Mouse (Mus musculus) liver, embryonic 12.5 days (tissue): ENCODE measurements around the gene Unc119. TPM values are rescaled to one million over a fixed set of nuclear protein-coding genes. Genes with fewer than 3 reads are reported as not detected.

Experiments used
- ATAC-seq: fragments of 200-750 bp; cut with Nextera tagmentation; 2 replicates; pipeline ENCODE4 v1.8.0; 2017; ENCODE audit warnings: moderate number of reproducible peaks, mild to moderate bottlenecking, moderate library complexity
- H3K27ac ChIP-seq: fragments of 300-500 bp; sonication (generic); 2 replicates; pipeline ENCODE4 v1.5.1; 2016; ENCODE audit warnings: mild to moderate bottlenecking
- H3K27me3 ChIP-seq: fragments of 300-500 bp; sonication (generic); replicated peaks from 2 replicates; pipeline ENCODE4 v1.6.1; 2016; ENCODE audit warnings: mild to moderate bottlenecking, moderate library complexity
- H3K36me3 ChIP-seq: fragments of 300-500 bp; sonication (generic); 2 replicates; pipeline ENCODE4 v1.6.1; 2016; ENCODE audit warnings: mild to moderate bottlenecking, moderate library complexity
- H3K4me1 ChIP-seq: fragments of 300-500 bp; sonication (generic); 2 replicates; pipeline ENCODE4 v1.6.1; 2016
- H3K4me2 ChIP-seq: fragments of 300-500 bp; sonication (generic); 2 replicates; pipeline ENCODE4 v1.6.1; 2016; ENCODE audit warnings: mild to moderate bottlenecking, moderate library complexity
- H3K4me3 ChIP-seq: fragments of 300-500 bp; sonication (generic); 2 replicates; pipeline ENCODE4 v1.5.1; 2016; ENCODE audit warnings: mild to moderate bottlenecking, moderate library complexity
- H3K9ac ChIP-seq: fragments of 300-500 bp; sonication (generic); 2 replicates; pipeline ENCODE4 v1.6.1; 2016; ENCODE audit warnings: mild to moderate bottlenecking, moderate library complexity
- H3K9me3 ChIP-seq: fragments of 300-500 bp; sonication (generic); replicated peaks from 2 replicates; pipeline ENCODE4 v1.6.1; 2016; ENCODE audit warnings: mild to moderate bottlenecking, moderate library complexity
- WGBS: fragments of 180-500 bp; shearing (Covaris S2); methylation state at CpG from one replicate; pipeline ENCODE4 v1.1.7; 2016; ENCODE audit not compliant: insufficient replicate concordance; 5-methylcytosine and 5-hydroxymethylcytosine counted together
- polyA plus RNA-seq: library from polyadenylated mRNA; unstranded; fragments of >200 nt; fragmentation: Nextera tagmentation; extraction: Ambion mirVana; gene quantifications from 2 replicates; pipeline ENCODE4 v1.2.1, GENCODE M21; 2016

The Unc119 gene
- polyA plus RNA-seq, 1 experiment from 2014 or later = 50.4 TPM

DNA sequence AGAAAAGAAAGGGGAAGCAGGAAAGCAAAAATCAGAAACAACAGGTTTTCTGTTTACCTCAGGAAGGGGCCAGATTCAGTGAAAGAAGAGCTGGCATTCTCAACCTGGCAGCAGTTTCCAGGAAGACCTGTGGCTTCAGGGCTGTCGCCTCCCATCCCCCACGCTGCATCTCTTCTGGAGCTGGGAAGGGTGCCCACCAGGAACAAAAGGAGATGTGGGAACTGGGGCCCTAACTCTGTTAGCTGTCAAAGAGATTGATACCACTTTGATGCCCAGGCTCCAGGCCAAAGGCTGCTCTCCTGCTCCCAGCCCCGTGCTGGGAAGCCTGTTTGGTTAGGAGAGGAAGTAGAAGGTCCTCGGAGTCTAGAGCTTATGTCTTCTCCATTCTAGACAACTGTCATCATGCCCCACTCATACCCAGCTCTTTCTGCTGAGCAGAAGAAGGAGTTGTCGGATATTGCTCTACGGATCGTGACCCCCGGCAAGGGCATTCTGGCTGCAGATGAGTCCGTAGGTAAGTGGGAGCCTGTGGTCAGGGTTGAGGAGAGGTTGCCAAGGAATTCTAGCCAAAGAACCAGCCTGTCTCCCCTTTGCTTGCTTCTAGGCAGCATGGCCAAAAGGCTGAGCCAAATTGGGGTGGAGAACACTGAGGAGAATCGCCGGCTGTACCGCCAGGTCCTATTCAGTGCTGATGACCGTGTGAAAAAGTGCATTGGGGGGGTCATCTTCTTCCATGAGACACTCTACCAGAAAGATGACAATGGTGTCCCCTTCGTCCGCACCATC is 19.1 kb upstream of the Unc119 start:
- no peak overlapping the region for H3K27ac ChIP-seq
- WGBS = 82% methylated on average over 15 of the region's 15 CpGs
- H3K4me2 ChIP-seq = no peak overlapping the region
- H3K36me3 ChIP-seq = peaks cover 51% of the 10 kb centered on the region
- no peaks in the 10 kb centered on the region for H3K9me3 ChIP-seq
- H3K4me1 ChIP-seq = peaks cover 25% of the 10 kb centered on the region
- no peaks in the 10 kb centered on the region; the same call in 1 of the 2 replicates for H3K27me3 ChIP-seq
- H3K9ac ChIP-seq = no peak overlapping the region
- no peak overlapping the region for H3K4me3 ChIP-seq
- no peak for ATAC-seq

DNA sequence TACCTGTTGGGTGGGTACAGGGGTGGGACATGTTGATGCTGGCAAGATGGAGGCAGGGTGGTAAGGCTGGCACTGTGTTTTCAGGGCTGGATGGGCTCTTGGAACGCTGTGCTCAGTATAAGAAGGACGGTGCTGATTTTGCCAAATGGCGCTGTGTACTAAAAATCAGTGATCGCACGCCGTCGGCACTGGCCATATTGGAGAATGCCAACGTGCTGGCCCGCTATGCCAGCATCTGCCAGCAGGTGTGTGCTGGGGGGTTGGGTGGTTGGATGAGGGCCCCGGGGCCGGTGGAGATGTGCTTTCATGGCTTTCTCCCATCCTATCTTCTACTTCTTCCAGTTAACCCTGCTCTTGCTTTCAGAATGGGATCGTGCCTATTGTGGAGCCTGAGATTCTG is 18.3 kb upstream of the Unc119 start:
- Histone ChIP-seq H3K4me2 (no peak overlapping the region), H3K9ac (no peak overlapping the region), H3K4me3 (no peak overlapping the region), H3K4me1 (peaks cover 31% of the 10 kb centered on the region), H3K36me3 (peaks cover 44% of the 10 kb centered on the region), H3K27me3 (no peaks in the 10 kb centered on the region; the same call in 1 of the 2 replicates), H3K9me3 (no peaks in the 10 kb centered on the region), H3K27ac (no peak overlapping the region)
- 90% methylated on average over 12 of the region's 12 CpGs for WGBS
- ATAC-seq = no peak

DNA sequence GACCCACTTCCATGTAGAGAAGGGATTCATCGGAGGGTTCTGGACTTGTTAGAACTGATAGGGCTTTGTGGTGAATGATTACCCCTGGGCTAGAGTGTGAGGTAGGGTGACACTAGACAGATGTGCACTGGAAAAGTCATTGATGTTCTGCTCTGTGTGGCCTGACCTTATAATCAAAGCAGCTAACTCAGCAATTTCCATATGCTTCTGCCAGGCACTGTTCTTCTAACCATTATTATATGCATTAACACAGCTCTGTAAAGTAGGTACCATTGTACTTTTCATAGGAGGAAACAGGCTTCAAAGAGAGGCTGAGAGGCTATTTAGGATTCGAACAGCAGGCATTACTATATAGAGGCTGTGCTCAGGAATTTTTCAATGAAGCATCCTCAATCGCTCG is 16.1 kb upstream of the Unc119 start:
- WGBS = 76% methylated on average over 4 of the region's 4 CpGs
- Histone ChIP-seq H3K9ac (no peak overlapping the region), H3K4me3 (no peak overlapping the region; the same call in 1 of the 2 replicates), H3K9me3 (no peaks in the 10 kb centered on the region), H3K4me1 (peaks cover 28% of the 10 kb centered on the region), H3K4me2 (peak overlapping the region; percentile 95; the same call in 1 of the 2 replicates), H3K27ac (no peak overlapping the region), H3K27me3 (no peaks in the 10 kb centered on the region; the same call in 1 of the 2 replicates), H3K36me3 (peaks cover 27% of the 10 kb centered on the region)
- ATAC-seq = no peak

DNA sequence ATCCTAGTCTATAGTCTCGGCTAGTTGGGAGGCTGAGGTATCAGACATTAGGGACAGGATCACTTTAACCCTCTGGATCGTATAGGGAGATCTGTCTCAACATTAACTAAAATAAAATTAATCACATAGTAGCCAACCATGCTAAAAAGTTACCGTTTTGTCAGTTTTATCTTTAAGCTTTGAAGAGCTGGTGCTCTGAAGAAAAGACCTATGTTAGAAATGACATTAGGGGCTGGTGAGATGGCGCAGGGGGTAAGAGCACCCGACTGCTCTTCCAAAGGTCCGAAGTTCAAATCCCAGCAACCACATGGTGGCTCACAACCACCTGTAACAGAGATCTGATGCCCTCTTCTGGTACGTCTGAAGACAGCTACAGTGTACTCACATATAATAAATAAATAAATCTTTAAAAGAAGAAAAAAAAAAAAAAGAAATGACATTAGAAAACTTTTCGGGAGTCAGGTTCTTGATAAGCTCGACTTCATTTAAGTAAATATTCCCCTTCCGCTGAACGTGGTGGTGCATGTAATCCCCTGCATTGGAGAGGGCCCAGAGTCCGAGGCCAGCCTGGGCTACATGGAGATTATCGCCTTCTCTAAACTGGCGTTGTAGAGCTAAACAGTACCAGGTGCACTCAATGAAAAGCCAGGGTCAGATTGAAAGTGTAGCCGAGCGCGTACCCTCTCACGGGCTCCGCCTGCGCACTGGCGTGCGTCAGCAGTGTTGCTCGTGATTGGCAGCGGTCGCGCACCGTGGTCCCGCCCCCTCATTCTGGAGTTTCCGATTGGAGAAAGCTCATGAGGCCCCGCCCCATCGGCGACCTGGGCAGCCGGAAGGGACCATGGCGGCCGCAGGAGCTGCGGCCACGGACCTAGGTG is 15.4 kb upstream of the Unc119 start, which contains the start of gene Pigs:
TSS of gene Pigs (plus strand) at position 782 of the 878 bp plus-strand sequence.
- H3K9ac ChIP-seq = peak within 1 kb of the TSS; percentile 90
- H3K36me3 ChIP-seq = peaks cover 27% of the 10 kb centered on the region
- H3K27me3 ChIP-seq = no peaks in the 10 kb centered on the region; the same call in 1 of the 2 replicates
- WGBS = 8% methylated on average over 37 of the region's 37 CpGs
- H3K4me2 ChIP-seq = peak within 1 kb of the TSS; percentile 95
- H3K9me3 ChIP-seq = no peaks in the 10 kb centered on the region
- H3K4me3 ChIP-seq = peak within 1 kb of the TSS; percentile 82
- peak within 1 kb of the TSS; percentile 72 for H3K27ac ChIP-seq
- peaks cover 21% of the 10 kb centered on the region for H3K4me1 ChIP-seq
- ATAC-seq = peak; percentile 95

DNA sequence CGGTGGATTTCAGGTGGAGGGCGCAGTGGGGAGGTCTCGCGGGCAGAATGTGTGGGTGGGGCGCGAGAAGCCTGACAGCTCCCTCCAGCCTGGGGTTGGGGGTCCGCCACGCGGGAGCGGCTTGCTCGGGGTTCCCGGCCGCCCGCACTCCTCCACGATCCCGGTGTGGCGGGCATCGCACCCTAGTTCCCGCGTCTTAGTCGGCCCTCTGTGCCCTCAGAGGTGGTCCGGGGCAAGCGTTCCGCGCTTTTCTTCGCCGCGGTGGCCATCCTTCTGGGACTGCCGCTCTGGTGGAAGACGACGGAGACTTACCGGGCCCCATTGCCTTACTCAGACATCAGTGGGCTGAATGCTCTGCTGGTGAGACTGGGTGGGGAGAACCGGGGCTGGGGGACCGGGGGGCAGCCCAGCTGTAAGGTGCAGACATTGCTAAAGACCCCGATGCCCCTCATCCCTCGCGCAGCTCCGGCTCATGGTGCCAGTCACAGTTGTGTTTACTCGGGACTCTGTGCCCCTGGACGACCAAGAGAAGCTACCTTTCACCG is 14.7 kb upstream of the Unc119 start:
- peak; percentile 68 for ATAC-seq
- no peaks in the 10 kb centered on the region; the same call in 1 of the 2 replicates for H3K27me3 ChIP-seq
- peak overlapping the region; percentile 72 for H3K27ac ChIP-seq
- peak overlapping the region; percentile 90 for H3K9ac ChIP-seq
- peak overlapping the region; percentile 82 for H3K4me3 ChIP-seq
- WGBS = 0% methylated on average over 40 of the region's 41 CpGs
- H3K4me2 ChIP-seq = peak overlapping the region; percentile 95
- H3K4me1 ChIP-seq = peaks cover 14% of the 10 kb centered on the region
- H3K9me3 ChIP-seq = no peaks in the 10 kb centered on the region
- H3K36me3 ChIP-seq = peaks cover 34% of the 10 kb centered on the region

DNA sequence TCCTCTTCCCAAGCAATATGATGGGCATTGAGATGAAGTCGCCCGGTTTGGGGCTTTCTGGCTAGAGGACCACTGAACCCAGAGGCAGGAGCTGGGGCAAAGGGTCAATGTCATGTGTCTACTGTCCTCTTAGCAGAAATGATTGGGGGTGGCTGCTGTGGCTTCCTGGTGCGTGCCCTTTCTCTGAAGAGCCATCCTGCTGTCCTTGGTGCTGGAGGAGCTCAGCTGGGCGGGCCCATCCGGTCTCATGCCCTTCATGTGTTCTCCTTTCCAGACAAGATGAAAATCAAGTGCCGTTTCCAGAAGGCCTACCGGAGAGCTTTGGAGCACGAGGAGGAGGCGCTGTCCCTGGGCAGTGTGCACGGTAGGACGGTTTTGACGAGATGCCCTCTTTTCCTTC is 10.6 kb upstream of the Unc119 start:
- Histone ChIP-seq H3K36me3 (peaks cover 55% of the 10 kb centered on the region), H3K4me2 (no peak overlapping the region), H3K9ac (no peak overlapping the region), H3K4me3 (no peak overlapping the region), H3K27me3 (no peaks in the 10 kb centered on the region), H3K4me1 (peaks cover 11% of the 10 kb centered on the region), H3K9me3 (no peaks in the 10 kb centered on the region), H3K27ac (no peak overlapping the region)
- no peak for ATAC-seq
- WGBS = 94% methylated on average over 12 of the region's 12 CpGs

DNA sequence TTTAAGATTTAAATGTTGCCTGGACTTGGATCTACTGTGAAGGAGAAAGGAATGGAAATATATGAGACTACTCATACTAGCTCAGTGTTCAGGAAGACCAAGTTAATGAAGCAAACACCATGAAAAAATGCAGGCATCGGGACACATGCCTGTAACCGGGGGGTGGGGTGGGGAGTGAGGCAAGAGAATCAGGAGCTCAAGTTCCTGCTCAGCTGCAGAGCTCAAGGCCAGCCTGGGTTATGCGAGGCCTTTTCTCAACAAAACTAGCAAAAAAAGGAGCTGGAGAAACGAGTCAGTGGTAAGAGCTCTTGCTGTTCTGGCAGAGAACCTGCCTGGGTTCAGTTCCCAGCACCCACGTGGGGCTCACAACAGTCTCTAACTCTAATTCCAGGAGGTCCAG is 9.3 kb upstream of the Unc119 start:
- H3K27me3 ChIP-seq = no peaks in the 10 kb centered on the region
- no peak for ATAC-seq
- H3K9ac ChIP-seq = no peak overlapping the region
- no peak overlapping the region for H3K4me2 ChIP-seq
- H3K36me3 ChIP-seq = peaks cover 68% of the 10 kb centered on the region
- peaks cover 8% of the 10 kb centered on the region for H3K4me1 ChIP-seq
- WGBS = 88% methylated on average over 5 of the region's 5 CpGs
- no peaks in the 10 kb centered on the region for H3K9me3 ChIP-seq
- no peak overlapping the region for H3K27ac ChIP-seq
- no peak overlapping the region for H3K4me3 ChIP-seq

DNA sequence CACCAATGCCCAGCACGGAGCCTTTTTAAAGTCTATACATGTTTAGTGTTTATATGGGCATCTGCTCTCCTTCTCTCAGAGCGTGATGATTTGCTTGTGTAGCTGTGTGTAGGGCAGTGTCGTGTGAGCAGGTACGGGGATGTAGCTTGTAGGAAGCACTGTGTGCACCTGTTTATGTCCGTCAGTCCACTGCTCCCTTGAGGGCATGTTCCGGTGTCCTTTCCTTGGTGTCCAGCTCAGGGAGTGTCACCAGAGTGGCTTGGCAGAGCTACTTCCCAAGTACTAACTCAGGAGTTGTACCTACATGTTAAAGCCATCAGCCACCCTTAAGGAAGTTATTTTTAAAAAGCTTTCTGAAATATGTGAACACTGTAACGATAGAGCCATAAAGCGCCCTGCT is 6.2 kb upstream of the Unc119 start:
- Histone ChIP-seq H3K27me3 (no peaks in the 10 kb centered on the region), H3K9me3 (no peaks in the 10 kb centered on the region), H3K4me3 (no peak overlapping the region), H3K36me3 (peaks cover 92% of the 10 kb centered on the region), H3K9ac (no peak overlapping the region), H3K27ac (no peak overlapping the region), H3K4me2 (no peak overlapping the region), H3K4me1 (no peaks in the 10 kb centered on the region; the same call in 1 of the 2 replicates)
- WGBS = 86% methylated on average over 8 of the region's 8 CpGs
- no peak for ATAC-seq

DNA sequence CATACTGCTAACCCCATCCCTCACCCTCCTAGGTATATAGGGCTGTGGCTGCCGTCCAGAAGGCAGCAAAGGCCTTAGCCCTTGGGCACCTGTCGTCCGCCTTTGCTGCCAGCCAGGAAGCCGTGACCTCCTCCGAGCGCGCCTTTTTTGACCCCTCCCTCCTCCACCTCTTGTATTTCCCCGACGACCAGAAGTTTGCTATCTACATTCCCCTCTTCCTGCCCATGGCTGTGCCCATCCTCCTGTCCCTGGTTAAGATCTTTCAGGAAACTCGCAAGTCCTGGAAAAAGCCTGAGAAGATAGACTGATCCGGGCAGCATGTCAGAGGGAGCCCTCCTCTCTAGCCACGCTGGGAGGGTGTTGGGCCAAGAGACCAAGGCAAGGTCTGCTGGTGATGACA is 1.6 kb upstream of the Unc119 start:
- H3K9me3 ChIP-seq = no peaks in the 10 kb centered on the region
- H3K36me3 ChIP-seq = peaks cover 49% of the 10 kb centered on the region
- no peaks in the 10 kb centered on the region for H3K27me3 ChIP-seq
- WGBS = 64% methylated on average over 12 of the region's 12 CpGs
- H3K4me2 ChIP-seq = no peak overlapping the region
- no peak overlapping the region for H3K9ac ChIP-seq
- H3K4me1 ChIP-seq = peaks cover 41% of the 10 kb centered on the region
- ATAC-seq = no peak
- H3K4me3 ChIP-seq = no peak overlapping the region
- H3K27ac ChIP-seq = no peak overlapping the region

DNA sequence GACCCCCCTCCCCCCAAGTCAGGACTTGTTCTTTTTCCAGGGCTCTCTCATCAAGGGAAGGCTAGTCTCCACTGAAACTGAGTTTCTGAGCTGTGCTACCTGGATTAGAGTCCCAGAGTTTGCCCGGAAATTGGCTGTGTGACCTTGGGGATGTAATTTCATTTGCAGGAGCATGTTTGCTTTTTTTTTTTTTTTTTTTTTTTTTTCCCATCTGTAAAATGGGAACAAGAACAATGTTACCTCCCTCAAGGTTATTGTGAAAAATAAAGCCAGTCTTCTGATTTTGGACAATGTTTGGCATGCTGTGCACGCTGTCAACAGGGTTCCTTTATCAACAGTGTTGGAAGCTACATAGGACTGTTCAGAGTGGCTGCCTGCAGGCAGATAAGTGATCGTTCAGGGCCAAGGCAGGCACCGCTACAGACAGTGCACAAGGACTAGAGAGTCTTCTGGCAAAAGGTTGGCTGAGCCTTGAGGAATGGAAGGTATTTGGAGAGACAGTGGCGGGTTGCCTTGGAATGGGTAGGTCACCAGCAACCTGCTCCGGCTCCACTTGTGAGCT is 1.1 kb downstream of the Unc119 start:
- Histone ChIP-seq H3K4me1 (peaks cover 57% of the 10 kb centered on the region), H3K36me3 (peaks cover 41% of the 10 kb centered on the region), H3K27ac (peak overlapping the region; percentile 95), H3K4me3 (peak overlapping the region; percentile 69), H3K9me3 (no peaks in the 10 kb centered on the region), H3K27me3 (no peaks in the 10 kb centered on the region), H3K9ac (peak overlapping the region; percentile 86), H3K4me2 (peak overlapping the region; percentile 98)
- 29% methylated on average over 6 of the region's 6 CpGs for WGBS
- ATAC-seq = peak; percentile 90

DNA sequence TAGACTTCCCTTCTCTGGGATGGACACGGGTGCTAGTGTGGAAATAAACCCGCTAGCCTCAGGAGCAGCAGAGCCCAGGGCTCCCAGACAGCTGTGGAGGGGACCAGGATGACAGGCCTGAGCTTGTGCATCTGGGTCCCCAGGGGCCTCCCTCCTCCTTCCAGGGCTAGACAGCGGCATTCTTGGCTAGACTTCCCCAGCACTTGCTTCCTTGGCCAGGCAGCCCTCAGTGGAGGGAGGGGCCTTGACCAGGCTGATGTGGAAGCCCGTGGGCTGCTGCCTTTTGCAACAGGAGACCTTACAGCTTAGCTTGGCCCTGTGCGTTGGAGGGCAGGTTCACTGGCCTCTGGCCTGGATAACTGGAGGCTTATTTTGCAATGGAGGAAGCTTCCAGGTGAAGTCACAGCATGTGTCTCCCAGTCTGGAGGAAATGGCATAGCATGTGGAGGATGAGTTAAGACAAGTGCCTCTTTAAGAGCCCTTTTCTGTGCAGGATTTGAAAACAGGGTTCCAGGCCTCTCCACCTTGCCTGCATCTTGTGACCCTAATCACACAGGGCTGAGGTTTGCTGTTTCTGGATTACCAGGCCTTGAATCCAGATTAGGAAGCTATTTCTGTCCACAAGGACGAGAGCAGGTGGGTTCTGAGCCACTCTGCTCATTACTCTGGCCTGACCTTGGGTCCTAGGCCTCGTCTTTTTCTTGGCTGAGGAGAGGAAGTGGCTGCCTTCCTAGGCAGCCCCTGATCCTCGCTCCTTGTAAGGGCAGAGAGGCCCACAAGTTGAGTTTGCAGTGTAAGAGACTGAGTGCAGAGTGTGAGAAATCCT is 1.8 kb downstream of the Unc119 start:
- WGBS = 19% methylated on average over 8 of the region's 8 CpGs

More for the DNA sequence above, 1.8 kb downstream of the Unc119 start:
- ATAC-seq = peak; percentile 40; the same call in 1 of the 2 replicates
- Histone ChIP-seq H3K27ac (peak overlapping the region; percentile 95), H3K9ac (peak overlapping the region; percentile 86), H3K4me3 (peak overlapping the region; percentile 69), H3K27me3 (no peaks in the 10 kb centered on the region), H3K4me2 (peak overlapping the region; percentile 98), H3K4me1 (peaks cover 64% of the 10 kb centered on the region), H3K9me3 (no peaks in the 10 kb centered on the region), H3K36me3 (peaks cover 34% of the 10 kb centered on the region)
